10 mouse cellular contexts compared by ENCODE assay signal in genomic region chr1:43162394-43162793, GRCm38 (mm10). TPM values are rescaled to one million over a fixed set of nuclear protein-coding genes. Genes with fewer than 3 reads are reported as not detected.
DNase-seq lines count a peak whose midpoint lies in the region; ATAC-seq and TF ChIP-seq lines count a peak whose summit lies in the region.
"Had no signal": no experiment of that assay in that cellular context is flagged by ENCODE, and none has a peak within 500 bp of the region (broad histone marks: within the 10 kb centered on the region; RNA-seq: fewer than 3 reads in every experiment).

No protein-coding gene starts in this region.

- no peak for TF ChIP-seq POLR2A in limb, embryonic 14.5 days (IDR thresholded peaks at IDR 0.05; ENCODE audit: borderline replicate concordance, extremely low read depth, insufficient read depth, insufficient read length)

- peak overlapping the region; percentile 79 for H3K4me2 ChIP-seq in hindbrain, embryonic 13.5 days
- peak overlapping the region; percentile 85; the same call in 1 of the 2 replicates for H3K4me2 ChIP-seq in neural tube, embryonic 12.5 days (replicated peaks)
- H3K4me2 ChIP-seq in limb, embryonic 14.5 days (replicated peaks; ENCODE audit: low read depth, low read length, severe bottlenecking), result peak overlapping the region; percentile 94

- no peaks in the 10 kb centered on the region for H3K9me3 ChIP-seq in hindbrain, embryonic 13.5 days
- H3K9me3 ChIP-seq in hindbrain, embryonic 10.5 days, result peaks cover 6% of the 10 kb centered on the region; the same call in 1 of the 2 replicates
- no peaks in the 10 kb centered on the region for H3K9me3 ChIP-seq in neural tube, embryonic 12.5 days
- no peaks in the 10 kb centered on the region for H3K9me3 ChIP-seq in limb, embryonic 14.5 days (ENCODE audit: control insufficient read depth, low read length)

- peak overlapping the region; percentile 63; the same call in 1 of the 2 replicates for H3K4me3 ChIP-seq in hindbrain, embryonic 13.5 days
- no peak overlapping the region for H3K4me3 ChIP-seq in hindbrain, embryonic 10.5 days
- no peak overlapping the region for H3K4me3 ChIP-seq in neural tube, embryonic 12.5 days
- H3K4me3 ChIP-seq in limb, embryonic 14.5 days (replicated peaks; ENCODE audit: low read length), result 0 out of 2 replicates have a peak overlapping the region, but pooled peaks have one; percentile 69

- H3K27ac ChIP-seq in hindbrain, embryonic 13.5 days, result no peak overlapping the region
- H3K27ac ChIP-seq in hindbrain, embryonic 10.5 days, result no peak overlapping the region
- no peak overlapping the region for H3K27ac ChIP-seq in neural tube, embryonic 12.5 days
- H3K27ac ChIP-seq in limb, embryonic 14.5 days (replicated peaks; ENCODE audit: low read depth, low read length), result no peak overlapping the region

- no peak for DNase-seq in hindbrain, embryonic 10.5 days (ENCODE audit: low spot score)
- DNase-seq in neural tube, embryonic 10.5 days (ENCODE audit: extremely low spot score, low spot score), result no peak
- DNase-seq in limb, embryonic 14.5 days (ENCODE audit: low spot score), result no peak
- no peak for DNase-seq in yolk sac, embryonic 10.5 days (ENCODE audit: low spot score)
- no peak for DNase-seq in adrenal gland, postnatal 14 days
- DNase-seq: cerebellum, adult 11 months; gastrocnemius, postnatal 14 days; thymus, adult 2 months had no signal

- no peak overlapping the region for H3K9ac ChIP-seq in hindbrain, embryonic 13.5 days
- H3K9ac ChIP-seq in neural tube, embryonic 12.5 days, result no peak overlapping the region
- no peak overlapping the region for H3K9ac ChIP-seq in limb, embryonic 14.5 days (ENCODE audit: low read depth, low read length, severe bottlenecking)

- H3K4me1 ChIP-seq in hindbrain, embryonic 13.5 days (replicated peaks), result peaks cover 25% of the 10 kb centered on the region; the same call in 1 of the 2 replicates
- H3K4me1 ChIP-seq in hindbrain, embryonic 10.5 days (replicated peaks), result peaks cover 21% of the 10 kb centered on the region
- H3K4me1 ChIP-seq in neural tube, embryonic 12.5 days, result peaks cover 8% of the 10 kb centered on the region
- H3K4me1 ChIP-seq in limb, embryonic 14.5 days (ENCODE audit: control insufficient read depth, insufficient read depth, low read length), result peaks cover 9% of the 10 kb centered on the region; the same call in 1 of the 2 replicates

- H3K27me3 ChIP-seq in hindbrain, embryonic 13.5 days, result peaks cover 13% of the 10 kb centered on the region; the same call in 1 of the 2 replicates
- H3K27me3 ChIP-seq in hindbrain, embryonic 10.5 days (ENCODE audit: insufficient read depth, poor library complexity, severe bottlenecking), result peaks cover 21% of the 10 kb centered on the region
- no peaks in the 10 kb centered on the region; the same call in 1 of the 2 replicates for H3K27me3 ChIP-seq in neural tube, embryonic 12.5 days (replicated peaks)
- H3K27me3 ChIP-seq in limb, embryonic 14.5 days (ENCODE audit: control insufficient read depth, insufficient read depth, low read length), result no peaks in the 10 kb centered on the region

- no peak for ATAC-seq in hindbrain, embryonic 13.5 days (ENCODE audit: low FRiP score)
- ATAC-seq in neural tube, embryonic 12.5 days (ENCODE audit: low FRiP score, low read depth), result no peak
- ATAC-seq in limb, embryonic 14.5 days (ENCODE audit: low FRiP score, low read depth), result no peak

- H3K36me3 ChIP-seq in hindbrain, embryonic 13.5 days, result no peaks in the 10 kb centered on the region
- H3K36me3 ChIP-seq in hindbrain, embryonic 10.5 days, result no peaks in the 10 kb centered on the region
- H3K36me3 ChIP-seq in neural tube, embryonic 12.5 days, result no peaks in the 10 kb centered on the region
- H3K36me3 ChIP-seq in limb, embryonic 14.5 days (ENCODE audit: control insufficient read depth, insufficient read depth, low read length), result no peaks in the 10 kb centered on the region

- 86% methylated on average over 3 of the region's 3 CpGs for WGBS in hindbrain, embryonic 13.5 days
- WGBS in hindbrain, embryonic 10.5 days, result 92% methylated on average over 3 of the region's 3 CpGs
- 85% methylated on average over 3 of the region's 3 CpGs for WGBS in neural tube, embryonic 12.5 days
- 79% methylated on average over 3 of the region's 3 CpGs for WGBS in limb, embryonic 14.5 days

RNA-seq across cellular contexts. Expression of gene Fhl2, which starts 34.4 kb away (rescaled TPM):
- polyA plus RNA-seq in hindbrain, embryonic 13.5 days (2015; fragmentation: Nextera tagmentation; extraction: Ambion mirVana), result 19.8 and 21.2 TPM in 2 replicates
- 7.6 and 11.2 TPM in 2 replicates for polyA plus RNA-seq in hindbrain, embryonic 10.5 days (2016; fragmentation: Nextera tagmentation; extraction: Ambion mirVana)
- polyA plus RNA-seq in neural tube, embryonic 12.5 days (2016; fragmentation: Nextera tagmentation; extraction: Ambion mirVana), result 14.4 and 16.8 TPM in 2 replicates
- polyA plus RNA-seq in limb, embryonic 14.5 days (2012; rRNA removed), result 22.4 and 23.1 TPM in 2 replicates
- polyA plus RNA-seq in limb, embryonic 14.5 days (2014; fragmentation: Nextera tagmentation; extraction: Ambion mirVana), result 19.5 and 20.3 TPM in 2 replicates
- total RNA-seq in adrenal gland, postnatal 14 days (2021), result 18.5 and 18.6 TPM in 2 replicates

Comparison
In these comparisons a context has a peak if more than half of its experiments do, and no peak if none do; other contexts are left out.
1. H3K4me3 ChIP-seq: peak in hindbrain, embryonic 13.5 days (single experiment) and limb, embryonic 14.5 days (single experiment); none in hindbrain, embryonic 10.5 days (single experiment) and neural tube, embryonic 12.5 days (single experiment).
2. Peak in every context shown above with its lines, with median percentiles within 50 percentile points of each other: H3K4me2 ChIP-seq.